ENCODE assay signal across 8 mouse cellular contexts in the genomic region with DNA sequence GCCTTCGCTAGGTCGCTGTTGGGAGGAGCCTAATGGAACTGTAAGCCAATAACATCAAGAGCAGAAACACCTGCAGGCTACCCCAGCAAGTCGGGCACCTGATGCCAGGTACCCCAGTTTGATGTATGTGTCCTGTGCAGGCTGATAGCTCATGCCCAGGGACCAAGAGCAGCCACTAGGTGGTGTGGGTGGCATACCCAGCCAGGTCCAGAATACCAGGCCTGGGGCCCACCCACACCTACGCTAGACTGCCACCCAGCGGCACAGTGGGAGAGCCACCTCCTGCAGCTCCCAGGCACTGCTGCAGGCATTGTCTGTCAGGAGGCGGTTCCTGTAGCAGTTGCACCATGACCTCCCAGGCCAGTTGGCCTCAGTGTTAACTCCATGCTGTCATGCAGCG. TPM values are rescaled to one million over a fixed set of nuclear protein-coding genes. Genes with fewer than 3 reads are reported as not detected.
DNase-seq lines count a peak whose midpoint lies in the region; ATAC-seq lines count a peak whose summit lies in the region.

No protein-coding gene starts in this region.

- H3K4me2 ChIP-seq in heart, embryonic 15.5 days, result no peak overlapping the region
- no peak overlapping the region for H3K4me2 ChIP-seq in lung, embryonic 15.5 days

- peaks cover 32% of the 10 kb centered on the region for H3K4me1 ChIP-seq in heart, embryonic 15.5 days (replicated peaks)
- peaks cover 31% of the 10 kb centered on the region for H3K4me1 ChIP-seq in lung, embryonic 15.5 days

- 17% methylated on average over 7 of the region's 7 CpGs for WGBS in heart, embryonic 15.5 days
- 19% methylated on average over 7 of the region's 7 CpGs for WGBS in lung, embryonic 15.5 days

- no peak overlapping the region for H3K27ac ChIP-seq in heart, embryonic 15.5 days
- H3K27ac ChIP-seq in lung, embryonic 15.5 days, result no peak overlapping the region

- peak; percentile 97 for DNase-seq in CD4-positive, CD25-positive, alpha-beta regulatory T cell, adult 2 months (ENCODE audit: low read depth, low spot score)
- DNase-seq in embryo, embryonic 11 days, result peak; percentile 84
- DNase-seq in kidney, postnatal 25 days, result peak; percentile 92 to 95
- DNase-seq in retina, postnatal 7 days (ENCODE audit: low read depth, low spot score), result peak; percentile 73
- peak; percentile 88 for DNase-seq in urinary bladder, postnatal 14 days (ENCODE audit: low spot score)

- ATAC-seq in activated CD4-positive, CD25-positive, alpha-beta regulatory T cell, adult 4 months, result peak; percentile 82
- ATAC-seq in heart, embryonic 15.5 days (replicated peaks; ENCODE audit: insufficient number of reproducible peaks, insufficient read depth, low FRiP score, low read depth), result 0 out of 2 replicates have a peak, but pooled peaks have one; percentile 25
- peak; percentile 50; the same call in 1 of the 2 replicates for ATAC-seq in lung, embryonic 15.5 days (ENCODE audit: borderline replicate concordance, extremely low read depth, low FRiP score, low TSS enrichment)

- H3K4me3 ChIP-seq in heart, embryonic 15.5 days, result no peak overlapping the region
- no peak overlapping the region for H3K4me3 ChIP-seq in lung, embryonic 15.5 days

- H3K9ac ChIP-seq in heart, embryonic 15.5 days, result no peak overlapping the region
- H3K9ac ChIP-seq in lung, embryonic 15.5 days, result no peak overlapping the region

- H3K36me3 ChIP-seq in heart, embryonic 15.5 days, result no peaks in the 10 kb centered on the region
- no peaks in the 10 kb centered on the region; the same call in none of the 2 replicates for H3K36me3 ChIP-seq in lung, embryonic 15.5 days

- H3K27me3 ChIP-seq in heart, embryonic 15.5 days, result peaks cover 46% of the 10 kb centered on the region
- peaks cover 45% of the 10 kb centered on the region for H3K27me3 ChIP-seq in lung, embryonic 15.5 days

- no peaks in the 10 kb centered on the region for H3K9me3 ChIP-seq in heart, embryonic 15.5 days (replicated peaks)
- H3K9me3 ChIP-seq in lung, embryonic 15.5 days, result no peaks in the 10 kb centered on the region

RNA-seq across cellular contexts. Expression of a gene that starts 2.8 kb away (rescaled TPM):
- not detected for polyA plus RNA-seq in activated CD4-positive, CD25-positive, alpha-beta regulatory T cell, adult 4 months (2017; shearing (Covaris generic))
- not detected in 2 replicates for polyA plus RNA-seq in heart, embryonic 15.5 days (2015; fragmentation: Nextera tagmentation; extraction: Ambion mirVana)
- not detected in 2 replicates for polyA plus RNA-seq in lung, embryonic 15.5 days (2015; fragmentation: Nextera tagmentation; extraction: Ambion mirVana)

RNA-seq across cellular contexts. Expression of a gene that starts 10.6 kb away (rescaled TPM):
- polyA plus RNA-seq in activated CD4-positive, CD25-positive, alpha-beta regulatory T cell, adult 4 months (2017; shearing (Covaris generic)), result 10 to 100 TPM; 37.2 to 37.8 TPM
- 289 and 300 TPM in 2 replicates for polyA plus RNA-seq in heart, embryonic 15.5 days (2015; fragmentation: Nextera tagmentation; extraction: Ambion mirVana)
- 560 and 562 TPM in 2 replicates for polyA plus RNA-seq in lung, embryonic 15.5 days (2015; fragmentation: Nextera tagmentation; extraction: Ambion mirVana)

RNA-seq across cellular contexts. Expression of a gene that starts 23.8 kb away (rescaled TPM):
- 1 to 10 TPM; 7.4 to 8.1 TPM for polyA plus RNA-seq in activated CD4-positive, CD25-positive, alpha-beta regulatory T cell, adult 4 months (2017; shearing (Covaris generic))
- 20.4 and 31.6 TPM in 2 replicates for polyA plus RNA-seq in heart, embryonic 15.5 days (2015; fragmentation: Nextera tagmentation; extraction: Ambion mirVana)
- polyA plus RNA-seq in lung, embryonic 15.5 days (2015; fragmentation: Nextera tagmentation; extraction: Ambion mirVana), result 57.0 and 61.0 TPM in 2 replicates

RNA-seq across cellular contexts. Expression of a gene that starts 36.1 kb away (rescaled TPM):
- 100 to 1,000 TPM; 241 to 298 TPM for polyA plus RNA-seq in activated CD4-positive, CD25-positive, alpha-beta regulatory T cell, adult 4 months (2017; shearing (Covaris generic))
- polyA plus RNA-seq in heart, embryonic 15.5 days (2015; fragmentation: Nextera tagmentation; extraction: Ambion mirVana), result 131 and 151 TPM in 2 replicates
- polyA plus RNA-seq in lung, embryonic 15.5 days (2015; fragmentation: Nextera tagmentation; extraction: Ambion mirVana), result 223 and 225 TPM in 2 replicates

Comparison
In these comparisons a context has a peak if more than half of its experiments do, and no peak if none do; other contexts are left out.
1. ATAC-seq: peak in every context shown above with its lines; median percentile 82 in activated CD4-positive, CD25-positive, alpha-beta regulatory T cell, adult 4 months; 50 in lung, embryonic 15.5 days; 25 in heart, embryonic 15.5 days.